11 mouse cellular contexts compared by ENCODE assay signal in genomic region chr12:52828944-52829736, GRCm38 (mm10).
DNase-seq lines count a peak whose midpoint lies in the region; ATAC-seq and TF ChIP-seq lines count a peak whose summit lies in the region.
"Had no signal": no experiment of that assay in that cellular context is flagged by ENCODE, and none has a peak within 500 bp of the region (broad histone marks: within the 10 kb centered on the region; RNA-seq: fewer than 3 reads in every experiment).

No protein-coding gene starts in this region.

- H3K4me2 ChIP-seq in limb, embryonic 14.5 days (replicated peaks; ENCODE audit: low read depth, low read length, severe bottlenecking), result no peak overlapping the region
- H3K4me2 ChIP-seq: forebrain, embryonic 15.5 days had no signal

- H3K4me1 ChIP-seq in limb, embryonic 14.5 days (ENCODE audit: control insufficient read depth, insufficient read depth, low read length), result no peaks in the 10 kb centered on the region
- peaks cover 2% of the 10 kb centered on the region for H3K4me1 ChIP-seq in limb, embryonic 10.5 days

- no peak overlapping the region for H3K27ac ChIP-seq in limb, embryonic 14.5 days (replicated peaks; ENCODE audit: low read depth, low read length)
- no peak overlapping the region for H3K27ac ChIP-seq in limb, embryonic 10.5 days
- H3K27ac ChIP-seq: forebrain, embryonic 15.5 days; liver, embryonic 14.5 days had no signal

- H3K36me3 ChIP-seq in limb, embryonic 14.5 days (ENCODE audit: control insufficient read depth, insufficient read depth, low read length), result no peaks in the 10 kb centered on the region
- H3K36me3 ChIP-seq in limb, embryonic 10.5 days, result no peaks in the 10 kb centered on the region
- H3K36me3 ChIP-seq: forebrain, embryonic 15.5 days had no signal

- H3K9ac ChIP-seq in limb, embryonic 14.5 days (ENCODE audit: low read depth, low read length, severe bottlenecking), result no peak overlapping the region
- H3K9ac ChIP-seq: forebrain, embryonic 15.5 days; liver, embryonic 14.5 days had no signal

- ATAC-seq in limb, embryonic 14.5 days (ENCODE audit: low FRiP score, low read depth), result no peak
- ATAC-seq in hematopoietic stem cell, adult 5-6 weeks (replicated peaks in 1 of 2; ENCODE audit: insufficient read depth in 1 of 2, low FRiP score in 2 of 2, low TSS enrichment in 1 of 2, low read depth in 1 of 2, poor library complexity in 2 of 2, severe bottlenecking in 2 of 2), result peak; percentile 93 to 97
- ATAC-seq: forebrain, embryonic 15.5 days; midbrain, embryonic 16.5 days had no signal

- DNase-seq in limb, embryonic 14.5 days (ENCODE audit: low spot score), result peak; percentile 30
- no peak for DNase-seq in limb, embryonic 10.5 days (ENCODE audit: low spot score)
- peak; percentile 32 for DNase-seq in MEL-GATA-1-ER (ENCODE audit: extremely low read depth, low read depth)
- peak; percentile 41 for DNase-seq in thymus, postnatal 0 days (ENCODE audit: low spot score)
- DNase-seq in gastrocnemius, postnatal 4 days (ENCODE audit: low spot score in 2 of 2), result no peak
- DNase-seq in cerebellum, postnatal 14 days, result no peak
- no peak for DNase-seq in urinary bladder, adult 18-20 months (ENCODE audit: low spot score in 2 of 2)

- H3K27me3 ChIP-seq in limb, embryonic 14.5 days (ENCODE audit: control insufficient read depth, insufficient read depth, low read length), result no peaks in the 10 kb centered on the region
- no peaks in the 10 kb centered on the region for H3K27me3 ChIP-seq in limb, embryonic 10.5 days (ENCODE audit: low read depth, poor library complexity, severe bottlenecking)
- H3K27me3 ChIP-seq: forebrain, embryonic 15.5 days had no signal

- TF ChIP-seq POLR2A in limb, embryonic 14.5 days (IDR thresholded peaks at IDR 0.05; ENCODE audit: borderline replicate concordance, extremely low read depth, insufficient read depth, insufficient read length), result no peak

- no peaks in the 10 kb centered on the region for H3K9me3 ChIP-seq in limb, embryonic 14.5 days (ENCODE audit: control insufficient read depth, low read length)
- no peaks in the 10 kb centered on the region for H3K9me3 ChIP-seq in limb, embryonic 10.5 days (replicated peaks)
- H3K9me3 ChIP-seq: forebrain, embryonic 15.5 days had no signal

- H3K4me3 ChIP-seq in limb, embryonic 14.5 days (replicated peaks; ENCODE audit: low read length), result no peak overlapping the region
- H3K4me3 ChIP-seq in limb, embryonic 10.5 days, result no peak overlapping the region
- H3K4me3 ChIP-seq: forebrain, embryonic 15.5 days had no signal

- 65% methylated on average over 14 of the region's 14 CpGs for WGBS in limb, embryonic 14.5 days
- WGBS in limb, embryonic 10.5 days, result 85% methylated on average over 14 of the region's 14 CpGs

Comparison
In these comparisons a context has a peak if more than half of its experiments do, and no peak if none do; other contexts are left out.
1. DNase-seq: peak in limb, embryonic 14.5 days (single experiment), MEL-GATA-1-ER (single experiment) and thymus, postnatal 0 days (single experiment); none in limb, embryonic 10.5 days (single experiment), gastrocnemius, postnatal 4 days (0 of 2), cerebellum, postnatal 14 days (0 of 2) and urinary bladder, adult 18-20 months (0 of 2).